Mouse (Mus musculus) thymus, adult 2 months (tissue): ENCODE measurements around the gene Dnase1l1.

Source experiments
- CTCF ChIP-seq: fragments of 200-500 bp; IDR thresholded peaks from 2 replicates; pipeline ENCODE4 v1.5.1; 2012; ENCODE audit warnings: mild to moderate bottlenecking, control low read depth, low read length, moderate library complexity, borderline replicate concordance; ENCODE audit not compliant: control insufficient read depth, poor library complexity, insufficient read depth; ENCODE audit errors: extremely low read depth
- POLR2A ChIP-seq: fragments of 200-500 bp; IDR thresholded peaks from 2 replicates; pipeline ENCODE4 v1.6.1; 2012; ENCODE audit warnings: mild to moderate bottlenecking, low read length, control low read depth, moderate library complexity; ENCODE audit not compliant: control insufficient read depth, poor library complexity, insufficient read depth; ENCODE audit errors: extremely low read depth

GRCm38 (mm10) chrX:74240332-74240731 is 41.8 kb downstream of the Dnase1l1 start:
- TF ChIP-seq POLR2A (no peak), CTCF (no peak)
